Mouse (Mus musculus) cerebellum, postnatal 4 days (tissue): ENCODE results near the gene Lrrc17.
"Not testable (repeated sequence)": the region's sequence is repeated elsewhere in the genome, so short reads cannot be mapped to it uniquely, and the experiment has no call there.

Experiments used
- DNase-seq, 2 experiments: peaks; one replicate each; pipeline ENCODE4 v3.0.0; 2022; ENCODE audit warnings: low spot score in 2 of 2, mixed read lengths in 1 of 2

Gene Lrrc17

DNA sequence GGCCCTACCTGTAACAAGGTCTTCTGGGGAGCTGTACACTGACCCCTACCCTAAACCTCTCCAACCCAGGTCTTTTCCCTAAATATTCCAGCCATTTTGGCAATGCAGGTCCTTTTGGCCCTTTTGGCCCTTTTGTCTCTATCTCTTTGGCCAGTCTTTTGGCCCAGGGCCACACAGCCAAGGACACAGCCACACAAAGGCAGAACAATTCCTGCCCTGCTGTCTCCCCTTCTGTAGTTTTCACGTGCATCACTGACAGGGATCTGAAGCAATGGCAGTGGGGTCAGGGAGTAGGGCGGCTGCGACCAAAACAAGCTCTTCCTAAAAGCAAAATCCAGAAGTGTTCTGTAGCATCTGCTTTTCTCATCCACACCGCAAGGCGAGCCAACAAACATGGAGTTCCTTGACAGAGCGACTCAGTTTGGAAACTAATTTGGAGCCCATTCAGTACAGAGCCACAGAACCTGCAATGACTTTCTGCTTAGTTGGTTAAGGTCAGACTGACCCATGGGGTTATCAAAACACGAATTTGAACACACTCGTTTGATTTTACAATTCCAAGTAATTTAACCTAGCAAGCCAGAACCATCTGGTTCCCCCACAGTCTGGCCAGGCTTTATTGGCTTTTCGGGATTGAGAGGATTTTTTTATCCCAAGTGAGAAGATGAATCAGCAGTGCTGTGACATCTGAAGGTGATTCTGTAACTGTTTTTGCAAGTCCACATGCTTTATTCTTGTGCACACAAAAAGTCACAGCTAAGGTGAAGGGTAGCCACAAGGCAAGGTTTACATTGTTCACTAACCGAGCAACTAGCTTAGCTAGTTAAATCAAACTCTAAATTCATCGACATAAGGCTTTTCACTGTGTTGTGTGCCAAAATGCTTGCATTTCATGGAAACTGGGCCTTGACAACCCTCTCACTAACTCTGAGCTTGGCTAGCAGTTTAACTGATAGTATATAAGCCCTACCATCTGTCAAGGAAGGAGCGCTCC, 65.2 kb downstream of the Lrrc17 start:
- DNase-seq, result no peak

DNA sequence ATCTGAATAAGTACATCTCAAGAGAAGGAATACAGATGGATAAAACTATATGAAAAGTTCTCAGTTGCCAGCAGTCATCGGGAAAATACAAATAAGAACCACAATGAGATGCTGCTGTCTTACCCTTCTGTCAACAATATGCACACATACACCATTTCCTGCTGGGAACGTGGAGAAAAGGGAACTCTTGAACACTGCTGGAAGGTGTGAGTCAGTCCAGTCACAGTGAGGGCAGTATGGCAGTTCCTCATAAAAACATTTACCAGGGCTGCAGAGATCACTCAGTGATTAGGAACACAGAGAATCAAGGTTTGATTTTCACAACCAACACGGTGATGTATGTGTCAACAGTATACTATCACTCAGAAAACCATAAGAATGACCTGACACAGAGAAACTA, 67.6 kb downstream of the Lrrc17 start:
- DNase-seq, result no peak

DNA sequence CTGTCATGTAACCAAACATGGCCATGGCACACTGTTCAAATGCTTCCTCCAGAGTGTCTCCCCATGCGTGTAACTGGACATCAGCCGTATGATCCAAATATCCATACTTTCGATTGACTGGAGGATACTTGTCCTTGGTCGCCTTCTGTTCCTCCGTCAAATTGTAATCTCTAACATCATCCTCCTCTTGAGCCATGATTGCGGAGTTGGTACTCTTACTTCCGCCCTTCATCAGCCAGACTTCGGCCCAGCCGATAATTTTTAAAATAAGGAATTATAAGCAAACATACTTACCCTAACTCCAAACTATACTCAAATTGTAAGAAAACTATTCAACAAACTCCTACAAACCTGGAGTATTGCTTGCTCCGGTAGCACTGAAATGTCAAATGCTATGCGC, 70.9 kb downstream of the Lrrc17 start:
- not testable (repeated sequence) for DNase-seq

DNA sequence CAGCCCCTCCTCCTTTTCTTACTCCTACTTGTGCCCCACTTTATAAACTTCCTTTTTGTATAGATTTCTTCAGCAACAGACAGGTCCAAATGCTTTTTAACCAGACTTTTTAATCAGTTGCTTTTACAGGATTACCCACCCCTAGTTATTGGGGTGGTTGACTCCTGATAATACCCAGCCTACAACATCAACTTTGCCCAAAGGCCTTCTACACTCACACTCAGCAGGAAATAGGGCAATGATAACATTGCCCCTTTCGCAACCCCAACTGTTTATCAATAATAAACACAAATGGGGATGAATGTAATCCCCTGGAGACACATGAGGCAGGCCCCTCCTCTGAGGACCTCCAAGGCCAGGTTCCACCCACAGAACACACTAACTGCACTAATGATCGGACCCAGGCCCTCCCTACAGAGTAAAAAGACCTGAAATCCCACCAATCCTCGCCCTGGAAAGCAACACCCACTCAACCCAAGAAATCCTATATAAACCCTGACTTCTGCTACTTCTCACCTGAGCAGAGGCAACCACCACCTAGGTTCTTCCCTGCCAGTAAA, 73.2 kb downstream of the Lrrc17 start:
- DNase-seq, result no peak
